Mouse (Mus musculus): Measurements from ENCODE around the gene Mctp2. TPM values are rescaled to one million over a fixed set of nuclear protein-coding genes. Genes with fewer than 3 reads are reported as not detected.

Gene Mctp2
- total and polyA plus RNA-seq, 2 experiments from 2014 or later, result 0.25 to 2.1 TPM

DNA sequence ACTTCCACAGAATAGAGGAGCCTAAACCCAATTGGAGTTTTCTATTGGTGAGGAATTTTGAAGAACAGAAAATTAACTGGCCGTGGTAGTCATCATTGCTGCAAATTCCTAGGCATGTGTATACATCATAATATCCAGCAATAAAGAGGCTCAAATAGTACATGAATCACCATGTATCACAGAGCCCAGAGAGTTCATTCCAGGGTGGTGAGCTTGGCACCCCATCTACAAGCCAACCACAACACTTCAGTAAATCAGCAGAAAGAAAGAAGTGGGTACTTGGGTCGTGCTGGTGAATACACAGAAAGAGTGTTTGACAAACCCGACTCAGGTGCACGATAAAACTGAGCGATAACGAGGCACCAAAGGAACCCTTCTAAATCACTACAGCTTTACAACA lies 207.8 kb downstream of the Mctp2 start:
- DNase-seq, result no peak
- H3K36me3 ChIP-seq (ENCODE audit: insufficient read depth), result no peaks in the 10 kb centered on the region
- WGBS, result 90% methylated on average over 6 of the region's 6 CpGs
- no peak overlapping the region for H3K4me2 ChIP-seq (ENCODE audit: low read depth)
- no peaks in the 10 kb centered on the region for H3K4me1 ChIP-seq (ENCODE audit: insufficient read depth)
- no peak overlapping the region for H3K4me3 ChIP-seq (ENCODE audit: low read depth, low read length)
- no peak for TF ChIP-seq CTCF (IDR thresholded peaks at IDR 0.05; ENCODE audit: low read depth)
- H3K9me3 ChIP-seq (ENCODE audit: low read length), result no peaks in the 10 kb centered on the region
- no peak overlapping the region for H3K27ac ChIP-seq (ENCODE audit: low read depth, low read length)
- no peak for ATAC-seq
- H3K9ac ChIP-seq, result no peak overlapping the region
- H3K27me3 ChIP-seq (ENCODE audit: insufficient read depth, low read length), result no peaks in the 10 kb centered on the region

DNA sequence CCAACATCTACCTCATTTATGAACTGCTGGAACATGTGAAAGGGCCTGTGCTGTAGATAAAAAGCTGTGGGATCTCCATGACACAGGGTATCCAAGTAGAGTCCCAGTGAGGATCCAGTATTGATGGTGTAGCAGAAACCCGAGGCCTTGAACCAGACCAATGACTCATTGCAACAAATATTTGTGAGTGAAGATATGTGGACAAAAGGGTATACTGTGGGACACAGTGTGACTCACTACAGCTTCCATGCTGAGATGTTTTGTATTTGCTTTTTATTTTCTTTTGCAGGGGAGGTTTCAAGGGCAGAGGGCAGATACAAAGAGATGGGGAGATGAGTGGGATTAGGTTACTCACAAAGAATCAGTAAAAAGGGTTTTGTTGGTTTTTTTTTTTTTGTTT lies 209.4 kb downstream of the Mctp2 start:
- Histone ChIP-seq H3K4me3 (ENCODE audit: low read depth, low read length) (no peak overlapping the region), H3K4me1 (ENCODE audit: insufficient read depth) (no peaks in the 10 kb centered on the region), H3K9me3 (ENCODE audit: low read length) (no peaks in the 10 kb centered on the region), H3K4me2 (ENCODE audit: low read depth) (no peak overlapping the region), H3K27ac (ENCODE audit: low read depth, low read length) (no peak overlapping the region), H3K36me3 (ENCODE audit: insufficient read depth) (no peaks in the 10 kb centered on the region), H3K27me3 (ENCODE audit: insufficient read depth, low read length) (no peaks in the 10 kb centered on the region), H3K9ac (no peak overlapping the region)
- WGBS, result 26% methylated on average over 1 of the region's 1 CpGs
- ATAC-seq (no peak), DNase-seq (no peak)
- TF ChIP-seq CTCF (IDR thresholded peaks at IDR 0.05; ENCODE audit: low read depth), result no peak

DNA sequence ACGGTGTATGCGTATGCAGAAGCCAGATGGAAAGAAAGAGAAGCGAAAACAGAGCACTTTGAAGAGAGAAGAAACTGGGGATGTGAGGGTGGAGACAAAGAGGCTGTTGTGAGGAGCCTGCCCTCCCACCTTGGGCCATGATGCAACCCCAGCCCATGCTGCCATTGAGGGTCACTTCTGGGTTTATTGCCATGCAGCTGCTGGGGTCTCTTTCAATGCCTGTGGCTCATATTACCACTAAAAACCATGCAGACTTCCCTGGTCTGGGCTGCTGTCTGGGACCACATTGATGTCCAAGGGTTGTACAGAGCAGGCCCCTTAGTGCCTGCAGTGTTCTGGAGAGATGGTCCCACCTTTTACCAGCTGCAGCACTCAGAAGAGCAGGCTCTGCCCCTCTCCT lies 210.0 kb downstream of the Mctp2 start:
- Histone ChIP-seq H3K27me3 (ENCODE audit: insufficient read depth, low read length) (no peaks in the 10 kb centered on the region), H3K4me2 (ENCODE audit: low read depth) (no peak overlapping the region), H3K4me1 (ENCODE audit: insufficient read depth) (no peaks in the 10 kb centered on the region), H3K9ac (no peak overlapping the region), H3K27ac (ENCODE audit: low read depth, low read length) (no peak overlapping the region), H3K9me3 (ENCODE audit: low read length) (no peaks in the 10 kb centered on the region), H3K36me3 (ENCODE audit: insufficient read depth) (no peaks in the 10 kb centered on the region), H3K4me3 (ENCODE audit: low read depth, low read length) (no peak overlapping the region)
- 60% methylated on average over 3 of the region's 3 CpGs for WGBS
- DNase-seq (no peak), ATAC-seq (no peak)
- no peak for TF ChIP-seq CTCF (IDR thresholded peaks at IDR 0.05; ENCODE audit: low read depth)

DNA sequence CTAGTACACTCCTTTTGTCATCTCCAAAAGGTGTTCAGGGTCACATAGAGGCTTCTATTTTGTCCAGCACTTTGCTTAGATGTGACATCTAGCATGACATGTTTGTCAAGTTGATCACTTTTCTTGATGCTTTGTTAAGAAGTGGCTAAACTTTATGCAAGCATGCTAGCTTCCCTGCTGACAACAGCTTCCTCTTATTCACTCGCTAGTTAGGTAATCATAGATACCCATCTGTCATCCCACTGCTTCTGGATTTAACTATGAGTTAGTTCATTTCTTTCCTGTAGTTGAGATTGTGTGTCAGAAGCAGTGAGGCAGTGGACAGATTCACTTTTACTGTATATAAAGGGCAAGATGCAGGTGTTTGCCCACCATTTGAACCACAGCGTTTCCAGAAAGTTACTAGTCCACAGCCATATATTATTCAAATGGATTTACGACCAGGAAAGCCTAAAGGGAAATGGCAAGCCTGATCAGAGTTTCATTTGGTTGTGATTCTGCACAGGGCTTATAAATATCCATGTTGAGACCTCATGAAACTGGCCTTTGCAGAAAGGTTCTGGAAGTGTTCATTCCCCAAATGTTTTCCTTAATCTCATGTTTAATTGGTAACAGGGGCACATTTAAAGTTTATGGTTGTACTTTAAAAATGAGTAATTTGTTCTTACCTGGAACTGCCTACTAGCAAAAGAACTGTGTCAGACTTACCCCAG lies 216.8 kb downstream of the Mctp2 start:
- WGBS, result 87% methylated on average over 3 of the region's 3 CpGs
- DNase-seq (no peak), ATAC-seq (no peak)
- H3K4me1 ChIP-seq (ENCODE audit: insufficient read depth), result no peaks in the 10 kb centered on the region
- no peaks in the 10 kb centered on the region for H3K9me3 ChIP-seq (ENCODE audit: low read length)
- no peaks in the 10 kb centered on the region for H3K36me3 ChIP-seq (ENCODE audit: insufficient read depth)
- H3K9ac ChIP-seq, result no peak overlapping the region
- no peak for TF ChIP-seq CTCF (IDR thresholded peaks at IDR 0.05; ENCODE audit: low read depth)
- no peak overlapping the region for H3K4me3 ChIP-seq (ENCODE audit: low read depth, low read length)
- no peak overlapping the region for H3K27ac ChIP-seq (ENCODE audit: low read depth, low read length)
- no peak overlapping the region for H3K4me2 ChIP-seq (ENCODE audit: low read depth)
- no peaks in the 10 kb centered on the region for H3K27me3 ChIP-seq (ENCODE audit: insufficient read depth, low read length)

DNA sequence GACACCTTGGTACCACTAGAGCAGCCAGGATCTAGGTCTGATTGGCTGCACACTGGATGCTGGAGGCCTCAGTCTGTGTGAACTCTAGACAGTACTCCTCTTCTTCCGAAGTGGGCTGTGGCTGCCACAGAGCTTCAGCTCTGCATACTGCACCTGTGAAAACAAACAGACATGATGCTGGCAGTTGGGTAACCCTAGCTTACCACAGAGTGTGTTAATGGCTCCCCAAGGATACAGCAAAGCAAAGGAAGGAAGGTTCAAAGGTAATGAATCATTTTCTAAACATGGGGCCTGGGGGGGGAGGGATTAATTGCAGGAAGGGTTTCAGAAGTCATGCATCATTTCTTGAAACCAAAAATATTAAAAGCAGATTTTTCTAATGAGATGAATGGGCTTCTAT lies 225.7 kb downstream of the Mctp2 start:
- H3K4me3 ChIP-seq (ENCODE audit: low read depth, low read length), result no peak overlapping the region
- H3K36me3 ChIP-seq (ENCODE audit: insufficient read depth), result no peaks in the 10 kb centered on the region
- TF ChIP-seq CTCF (IDR thresholded peaks at IDR 0.05; ENCODE audit: low read depth), result no peak
- H3K9me3 ChIP-seq (ENCODE audit: low read length), result no peaks in the 10 kb centered on the region
- H3K27ac ChIP-seq (ENCODE audit: low read depth, low read length), result no peak overlapping the region
- H3K4me1 ChIP-seq (ENCODE audit: insufficient read depth), result no peaks in the 10 kb centered on the region
- DNase-seq, result no peak
- 76% methylated on average over 1 of the region's 1 CpGs for WGBS
- ATAC-seq, result no peak
- no peak overlapping the region for H3K4me2 ChIP-seq (ENCODE audit: low read depth)
- H3K9ac ChIP-seq, result no peak overlapping the region
- no peaks in the 10 kb centered on the region for H3K27me3 ChIP-seq (ENCODE audit: insufficient read depth, low read length)

DNA sequence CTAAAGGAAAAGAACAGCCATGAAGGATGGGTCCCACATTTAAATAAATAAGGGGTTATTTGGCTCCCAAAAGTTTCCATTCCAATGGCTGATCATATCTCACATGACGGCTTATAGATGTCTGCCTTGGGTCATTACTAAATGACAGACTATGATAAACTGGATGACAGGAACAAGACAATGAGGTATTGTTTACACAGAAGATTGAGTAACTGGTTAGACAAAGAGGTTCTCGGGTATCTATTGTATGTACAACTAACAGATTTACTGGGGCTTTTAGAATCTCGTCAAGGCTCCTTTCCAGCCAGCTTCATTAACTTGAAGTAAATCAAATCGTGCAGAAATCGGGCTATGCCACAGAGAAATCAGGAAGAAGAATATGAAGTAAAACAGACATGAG lies 227.5 kb downstream of the Mctp2 start:
- ATAC-seq, result no peak
- Histone ChIP-seq H3K27me3 (ENCODE audit: insufficient read depth, low read length) (no peaks in the 10 kb centered on the region), H3K36me3 (ENCODE audit: insufficient read depth) (no peaks in the 10 kb centered on the region), H3K27ac (ENCODE audit: low read depth, low read length) (no peak overlapping the region), H3K9me3 (ENCODE audit: low read length) (no peaks in the 10 kb centered on the region), H3K4me2 (ENCODE audit: low read depth) (no peak overlapping the region), H3K4me1 (ENCODE audit: insufficient read depth) (no peaks in the 10 kb centered on the region), H3K9ac (no peak overlapping the region), H3K4me3 (ENCODE audit: low read depth, low read length) (no peak overlapping the region)
- DNase-seq, result no peak
- no peak for TF ChIP-seq CTCF (IDR thresholded peaks at IDR 0.05; ENCODE audit: low read depth)
- WGBS, result 31% methylated on average over 5 of the region's 5 CpGs

DNA sequence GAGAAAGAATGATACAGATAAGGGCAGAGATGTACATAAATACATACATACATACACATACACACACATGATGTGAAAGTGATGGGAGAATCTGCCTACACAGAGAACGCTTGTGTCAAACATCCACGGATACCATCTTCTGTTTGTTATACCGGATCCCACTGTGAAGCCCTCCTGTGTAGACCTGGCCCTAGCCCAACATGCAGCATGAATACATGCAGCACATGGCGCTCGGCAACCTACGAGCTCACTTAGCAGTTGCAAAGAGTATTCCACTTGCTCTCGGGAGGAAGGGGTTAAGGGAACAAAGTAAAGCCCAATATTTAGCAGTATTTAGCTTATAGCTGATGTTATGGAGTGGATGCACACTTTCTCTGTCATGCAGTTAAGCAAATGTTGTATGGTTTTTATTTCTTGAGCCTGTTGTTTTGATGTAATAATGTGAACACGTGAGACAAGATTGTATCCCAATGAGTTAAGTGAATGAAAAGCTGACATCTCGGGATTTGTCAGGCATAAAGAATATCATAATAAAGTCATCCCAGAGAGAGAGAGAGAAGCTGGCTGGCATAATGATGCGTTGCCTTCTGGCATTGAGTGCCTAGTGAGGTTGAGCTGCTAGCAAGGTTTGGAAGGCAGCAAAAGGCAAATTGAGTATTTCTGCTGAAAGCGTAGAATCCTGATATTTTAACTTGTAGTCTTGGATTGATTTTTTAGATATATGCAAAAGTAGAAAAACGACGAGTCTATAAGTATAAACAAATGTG lies 234.8 kb downstream of the Mctp2 start:
- H3K9ac ChIP-seq, result no peak overlapping the region
- no peak for TF ChIP-seq CTCF (IDR thresholded peaks at IDR 0.05; ENCODE audit: low read depth)
- ATAC-seq, result peak; percentile 64
- H3K4me1 ChIP-seq (ENCODE audit: insufficient read depth), result no peaks in the 10 kb centered on the region
- no peak overlapping the region for H3K4me3 ChIP-seq (ENCODE audit: low read depth, low read length)
- H3K4me2 ChIP-seq (ENCODE audit: low read depth), result no peak overlapping the region
- H3K27ac ChIP-seq (ENCODE audit: low read depth, low read length), result no peak overlapping the region
- H3K9me3 ChIP-seq (ENCODE audit: low read length), result no peaks in the 10 kb centered on the region
- WGBS, result 55% methylated on average over 13 of the region's 13 CpGs
- H3K27me3 ChIP-seq (ENCODE audit: insufficient read depth, low read length), result no peaks in the 10 kb centered on the region
- peak; percentile 45 for DNase-seq
- H3K36me3 ChIP-seq (ENCODE audit: insufficient read depth), result no peaks in the 10 kb centered on the region

Data from forebrain, postnatal 0 days (tissue).